Mouse (Mus musculus): Measurements from ENCODE around the gene Dnaaf5. TPM values are rescaled to one million over a fixed set of nuclear protein-coding genes. Genes with fewer than 3 reads are reported as not detected.

The Dnaaf5 gene
- polyA plus RNA-seq, 1 experiment from 2014 or later, result 3.1 TPM

DNA sequence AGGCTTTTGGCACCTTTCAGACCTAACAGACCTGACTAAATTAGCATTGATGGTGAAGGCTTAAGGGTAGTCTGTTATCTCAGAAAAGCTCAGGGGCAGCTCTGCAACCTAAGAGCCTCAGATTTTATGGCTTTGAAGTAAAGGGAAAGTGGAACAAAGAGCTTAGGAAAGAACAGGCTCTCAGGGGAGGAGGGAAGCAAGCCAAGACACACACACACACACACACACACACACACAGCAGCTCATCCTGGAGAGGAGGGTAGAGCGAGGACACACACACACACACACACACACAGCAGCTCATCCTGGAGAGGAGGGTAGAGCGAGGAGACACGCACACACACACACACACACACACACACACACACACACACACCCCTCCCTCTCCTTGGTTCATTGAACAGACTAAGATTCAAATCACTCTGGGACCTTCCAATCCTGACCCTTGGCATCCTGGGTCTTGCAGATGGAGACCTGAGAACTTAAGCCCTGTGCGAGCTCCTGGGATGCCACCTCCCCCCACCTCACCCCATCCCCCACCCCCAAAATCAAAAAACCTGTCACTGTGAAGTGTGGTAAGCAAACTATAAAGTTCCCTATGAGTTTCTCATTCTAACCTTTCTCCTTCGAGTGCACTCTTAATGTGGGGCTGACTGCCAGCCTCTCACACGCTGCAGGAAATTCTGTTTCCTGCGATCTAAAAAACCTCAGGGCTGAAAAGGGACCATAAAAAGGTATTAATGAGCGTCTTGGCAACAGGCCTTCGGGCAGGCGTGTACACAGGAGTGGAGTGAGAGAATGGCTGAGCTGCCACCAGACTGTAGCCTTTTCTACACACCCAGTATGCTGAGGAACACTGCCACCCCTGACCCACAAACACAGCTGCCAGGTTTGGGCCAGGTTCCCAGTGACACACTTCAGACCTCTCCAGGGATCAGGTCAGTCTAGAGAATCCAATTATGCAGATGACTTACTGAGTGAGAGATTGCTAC, 24.8 kb downstream of the Dnaaf5 start:
- 46% methylated on average over 8 of the region's 10 CpGs for WGBS
- Histone ChIP-seq H3K36me3 (ENCODE audit: poor library complexity, severe bottlenecking) (peaks cover 80% of the 10 kb centered on the region), H3K4me1 (peaks cover 15% of the 10 kb centered on the region), H3K9me3 (replicated peaks) (no peaks in the 10 kb centered on the region), H3K4me3 (no peak overlapping the region), H3K27me3 (no peaks in the 10 kb centered on the region), H3K9ac (no peak overlapping the region), H3K4me2 (no peak overlapping the region), H3K27ac (peak overlapping the region; percentile 17; the same call in 1 of the 2 replicates)
- ATAC-seq, result peak; percentile 75

DNA sequence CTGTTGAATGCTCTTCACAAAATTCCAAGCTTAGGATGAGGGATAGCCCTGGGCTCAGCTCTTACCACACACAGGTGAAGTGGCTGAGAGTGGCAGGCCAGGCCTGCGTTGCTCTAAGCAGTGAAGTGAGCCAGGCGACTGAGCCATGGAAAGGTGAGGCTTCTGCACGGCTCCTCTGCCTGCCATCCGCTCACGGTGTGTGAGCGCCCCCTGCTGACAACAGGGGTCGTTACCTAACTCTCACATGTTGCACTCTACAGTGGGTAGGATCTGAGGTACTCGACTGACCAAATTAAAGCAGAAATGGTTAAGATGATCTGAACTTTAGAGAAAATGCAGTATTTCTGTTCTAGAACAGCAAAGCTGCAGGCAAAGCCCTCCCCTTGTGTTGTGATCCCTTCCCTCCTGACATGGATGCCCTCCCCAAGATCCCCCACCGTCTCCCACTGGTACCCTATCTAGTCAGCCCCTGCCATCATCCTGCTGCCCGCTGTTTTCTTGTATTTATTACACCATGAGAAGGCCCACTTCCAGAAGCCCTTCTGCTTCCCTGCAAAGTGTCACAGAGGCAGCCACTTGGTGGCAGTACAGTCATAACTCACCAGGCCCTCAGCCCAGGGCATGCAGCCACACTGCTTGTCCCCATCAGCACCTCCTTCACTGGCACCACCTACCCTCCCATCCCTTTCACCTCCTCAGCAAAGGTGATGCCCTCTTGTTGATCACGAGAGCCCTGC, 29.0 kb downstream of the Dnaaf5 start:
- WGBS, result 30% methylated on average over 11 of the region's 11 CpGs
- H3K27me3 ChIP-seq, result no peaks in the 10 kb centered on the region
- no peak overlapping the region for H3K9ac ChIP-seq
- H3K4me1 ChIP-seq, result peaks cover 12% of the 10 kb centered on the region
- ATAC-seq, result peak; percentile 82
- peaks cover 82% of the 10 kb centered on the region for H3K36me3 ChIP-seq (ENCODE audit: poor library complexity, severe bottlenecking)
- no peak overlapping the region for H3K27ac ChIP-seq
- H3K4me3 ChIP-seq, result no peak overlapping the region
- H3K9me3 ChIP-seq (replicated peaks), result no peaks in the 10 kb centered on the region
- no peak overlapping the region for H3K4me2 ChIP-seq

GRCm38 (mm10) chr5:139183131-139183530, 33.1 kb downstream of the Dnaaf5 start:
- 93% methylated on average over 2 of the region's 2 CpGs for WGBS
- H3K36me3 ChIP-seq (ENCODE audit: poor library complexity, severe bottlenecking), result peaks cover 87% of the 10 kb centered on the region
- no peak overlapping the region for H3K27ac ChIP-seq
- no peak overlapping the region for H3K4me3 ChIP-seq
- H3K4me2 ChIP-seq, result no peak overlapping the region
- H3K9me3 ChIP-seq (replicated peaks), result no peaks in the 10 kb centered on the region
- H3K4me1 ChIP-seq, result no peaks in the 10 kb centered on the region
- H3K27me3 ChIP-seq, result no peaks in the 10 kb centered on the region
- no peak overlapping the region for H3K9ac ChIP-seq
- no peak for ATAC-seq

DNA sequence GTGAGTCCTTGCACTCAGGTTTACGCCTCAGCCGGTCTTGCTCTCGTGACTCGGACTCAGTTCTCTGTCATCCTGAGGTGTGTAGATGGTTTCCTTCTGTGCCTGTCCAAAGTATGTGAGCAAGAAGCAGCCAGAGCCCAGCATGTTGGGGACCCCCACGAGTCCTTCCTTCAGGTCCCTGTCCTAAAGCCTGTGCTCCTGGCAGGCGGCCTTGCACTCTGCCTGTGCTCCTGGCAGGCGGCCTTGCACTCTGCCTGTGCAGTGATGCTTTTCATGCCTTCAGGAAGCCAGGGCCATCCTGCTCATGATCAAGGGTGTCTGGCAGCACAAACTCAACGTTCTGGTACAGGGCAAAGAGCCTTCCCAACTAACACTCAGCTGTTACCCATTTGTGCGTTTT, 33.6 kb downstream of the Dnaaf5 start:
- Histone ChIP-seq H3K36me3 (ENCODE audit: poor library complexity, severe bottlenecking) (peaks cover 87% of the 10 kb centered on the region), H3K9me3 (replicated peaks) (no peaks in the 10 kb centered on the region), H3K4me1 (no peaks in the 10 kb centered on the region), H3K4me2 (no peak overlapping the region), H3K27me3 (no peaks in the 10 kb centered on the region), H3K9ac (no peak overlapping the region), H3K27ac (no peak overlapping the region), H3K4me3 (no peak overlapping the region)
- WGBS, result 93% methylated on average over 9 of the region's 9 CpGs
- ATAC-seq, result no peak

DNA sequence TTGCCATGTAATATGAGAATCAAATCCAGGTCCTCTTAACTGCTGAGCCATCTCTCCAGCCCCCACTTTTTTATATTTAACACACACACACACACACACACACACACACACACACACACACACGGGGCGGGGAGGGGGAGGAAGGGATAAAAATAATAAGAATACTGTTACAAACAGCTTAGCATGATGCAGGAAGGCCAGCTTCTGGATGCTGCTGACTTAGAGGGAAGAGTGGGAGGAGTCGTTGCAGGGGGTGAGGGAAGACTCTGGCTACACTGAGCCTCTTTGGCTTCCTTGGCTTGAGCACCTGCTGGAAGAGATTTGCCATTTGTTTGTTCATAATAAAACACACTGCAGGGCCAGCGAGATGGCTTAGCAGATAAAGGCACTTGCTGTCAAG, 34.9 kb downstream of the Dnaaf5 start:
- Histone ChIP-seq H3K4me1 (no peaks in the 10 kb centered on the region), H3K4me3 (no peak overlapping the region), H3K36me3 (ENCODE audit: poor library complexity, severe bottlenecking) (peaks cover 82% of the 10 kb centered on the region), H3K27me3 (no peaks in the 10 kb centered on the region), H3K9ac (no peak overlapping the region), H3K4me2 (no peak overlapping the region), H3K27ac (no peak overlapping the region), H3K9me3 (replicated peaks) (no peaks in the 10 kb centered on the region)
- no peak for ATAC-seq
- 93% methylated on average over 3 of the region's 4 CpGs for WGBS

DNA sequence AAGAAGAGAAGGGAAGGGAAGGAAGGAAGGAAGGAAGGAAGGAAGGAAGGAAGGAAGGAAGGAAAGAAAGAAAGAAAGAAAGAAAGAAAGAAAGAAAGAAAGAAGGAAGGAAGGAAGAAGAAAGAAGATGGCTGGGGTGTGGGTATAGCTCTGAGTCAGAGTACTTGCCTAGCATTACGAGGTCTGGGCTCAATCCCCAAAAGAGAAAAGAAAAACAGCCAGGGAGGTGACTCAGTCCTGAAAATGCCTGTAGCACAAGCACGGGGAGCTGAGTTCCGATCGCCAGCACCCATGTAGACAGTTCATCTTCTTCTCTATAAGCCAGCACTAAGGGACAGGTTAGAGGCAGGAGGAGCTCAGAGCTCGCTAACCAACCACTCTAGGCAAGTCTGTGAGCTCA, 39.7 kb downstream of the Dnaaf5 start:
- H3K27ac ChIP-seq, result no peak overlapping the region
- ATAC-seq, result no peak
- no peak overlapping the region for H3K4me2 ChIP-seq
- no peak overlapping the region for H3K4me3 ChIP-seq
- no peak overlapping the region for H3K9ac ChIP-seq
- H3K27me3 ChIP-seq, result no peaks in the 10 kb centered on the region
- H3K9me3 ChIP-seq (replicated peaks), result no peaks in the 10 kb centered on the region
- H3K4me1 ChIP-seq, result no peaks in the 10 kb centered on the region
- whole genome bisulfite sequencing, result 94% methylated on average over 5 of the region's 5 CpGs
- H3K36me3 ChIP-seq (ENCODE audit: poor library complexity, severe bottlenecking), result peaks cover 37% of the 10 kb centered on the region

DNA sequence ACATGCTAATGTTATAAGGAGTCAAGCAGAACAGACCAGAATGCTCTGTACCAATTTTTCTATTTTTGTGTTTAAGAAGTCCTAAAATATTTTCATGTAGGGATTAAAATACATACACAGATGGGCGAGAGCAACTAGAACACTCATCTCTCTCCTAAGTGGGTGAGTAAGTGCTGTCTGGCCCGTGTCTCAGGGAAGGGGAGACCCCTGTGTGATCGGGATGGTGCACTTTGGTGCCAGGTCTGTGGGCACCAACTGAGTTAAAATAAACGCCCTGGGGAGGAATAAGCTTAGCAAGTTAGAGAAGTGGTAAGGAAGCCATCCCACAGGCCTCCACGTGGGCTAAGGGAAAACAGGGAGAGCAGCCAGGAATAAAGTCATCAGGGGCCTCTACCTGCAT, 40.9 kb downstream of the Dnaaf5 start:
- no peak overlapping the region for H3K9ac ChIP-seq
- WGBS, result 81% methylated on average over 5 of the region's 5 CpGs
- H3K9me3 ChIP-seq (replicated peaks), result no peaks in the 10 kb centered on the region
- H3K4me2 ChIP-seq, result no peak overlapping the region
- H3K36me3 ChIP-seq (ENCODE audit: poor library complexity, severe bottlenecking), result peaks cover 25% of the 10 kb centered on the region
- no peaks in the 10 kb centered on the region for H3K27me3 ChIP-seq
- no peak overlapping the region for H3K27ac ChIP-seq
- H3K4me1 ChIP-seq, result no peaks in the 10 kb centered on the region
- no peak for ATAC-seq
- no peak overlapping the region for H3K4me3 ChIP-seq

DNA sequence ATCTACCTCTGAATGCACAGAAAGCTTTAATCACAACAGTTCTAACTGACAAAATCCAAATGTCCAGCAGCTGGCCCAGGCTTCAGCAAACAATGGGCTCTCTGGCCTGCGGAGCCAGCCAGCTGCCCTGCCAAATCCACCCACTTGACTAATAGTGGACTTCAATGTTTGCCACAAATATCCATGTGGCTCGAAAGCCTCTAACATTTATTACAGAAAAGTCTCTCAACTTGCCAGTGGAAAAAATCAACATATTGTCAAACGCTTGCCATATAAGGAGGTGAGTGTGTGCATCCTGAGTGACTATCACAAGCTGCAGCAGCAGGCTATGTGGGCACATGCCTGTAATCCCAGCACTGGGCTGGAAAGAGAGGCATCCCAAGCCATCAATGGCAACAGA, 48.8 kb downstream of the Dnaaf5 start:
- peaks cover 25% of the 10 kb centered on the region for H3K4me1 ChIP-seq
- no peak overlapping the region for H3K4me2 ChIP-seq
- H3K27me3 ChIP-seq, result no peaks in the 10 kb centered on the region
- H3K4me3 ChIP-seq, result no peak overlapping the region
- no peak for ATAC-seq
- no peak overlapping the region for H3K27ac ChIP-seq
- H3K36me3 ChIP-seq (ENCODE audit: poor library complexity, severe bottlenecking), result 0 out of 2 replicates have a peak, but pooled peaks cover 5% of the 10 kb centered on the region
- no peak overlapping the region for H3K9ac ChIP-seq
- H3K9me3 ChIP-seq (replicated peaks), result no peaks in the 10 kb centered on the region
- WGBS, result 90% methylated on average over 3 of the region's 3 CpGs

GRCm38 (mm10) chr5:139199636-139199994, 49.6 kb downstream of the Dnaaf5 start:
- 39% methylated on average over 2 of the region's 2 CpGs for WGBS
- Histone ChIP-seq H3K4me1 (peaks cover 28% of the 10 kb centered on the region), H3K9ac (peak overlapping the region; percentile 95), H3K4me3 (peak overlapping the region; percentile 98), H3K27me3 (no peaks in the 10 kb centered on the region), H3K36me3 (ENCODE audit: poor library complexity, severe bottlenecking) (0 out of 2 replicates have a peak, but pooled peaks cover 5% of the 10 kb centered on the region), H3K9me3 (replicated peaks) (no peaks in the 10 kb centered on the region), H3K27ac (peak overlapping the region; percentile 74), H3K4me2 (peak overlapping the region; percentile 91)
- no peak for ATAC-seq

- peak within 1 kb of the TSS; percentile 74 for H3K27ac ChIP-seq
- 0 out of 2 replicates have a peak, but pooled peaks cover 5% of the 10 kb centered on the region for H3K36me3 ChIP-seq (ENCODE audit: poor library complexity, severe bottlenecking)
- H3K9me3 ChIP-seq (replicated peaks), result no peaks in the 10 kb centered on the region
- H3K27me3 ChIP-seq, result no peaks in the 10 kb centered on the region
- H3K9ac ChIP-seq, result peak within 1 kb of the TSS; percentile 95
- peak within 1 kb of the TSS; percentile 91 for H3K4me2 ChIP-seq
- H3K4me3 ChIP-seq, result peak within 1 kb of the TSS; percentile 98
- peaks cover 33% of the 10 kb centered on the region for H3K4me1 ChIP-seq
- ATAC-seq, result peak; percentile 99
- WGBS, result under 1% methylated on average over 55 of the region's 64 CpGs
Observed at GRCm38 (mm10) chr5:139199995-139200769, 50.2 kb downstream of the Dnaaf5 start, which contains the start of gene Sun1. Gene Sun1, plus strand, starts transcription at chr5:139200637.

DNA sequence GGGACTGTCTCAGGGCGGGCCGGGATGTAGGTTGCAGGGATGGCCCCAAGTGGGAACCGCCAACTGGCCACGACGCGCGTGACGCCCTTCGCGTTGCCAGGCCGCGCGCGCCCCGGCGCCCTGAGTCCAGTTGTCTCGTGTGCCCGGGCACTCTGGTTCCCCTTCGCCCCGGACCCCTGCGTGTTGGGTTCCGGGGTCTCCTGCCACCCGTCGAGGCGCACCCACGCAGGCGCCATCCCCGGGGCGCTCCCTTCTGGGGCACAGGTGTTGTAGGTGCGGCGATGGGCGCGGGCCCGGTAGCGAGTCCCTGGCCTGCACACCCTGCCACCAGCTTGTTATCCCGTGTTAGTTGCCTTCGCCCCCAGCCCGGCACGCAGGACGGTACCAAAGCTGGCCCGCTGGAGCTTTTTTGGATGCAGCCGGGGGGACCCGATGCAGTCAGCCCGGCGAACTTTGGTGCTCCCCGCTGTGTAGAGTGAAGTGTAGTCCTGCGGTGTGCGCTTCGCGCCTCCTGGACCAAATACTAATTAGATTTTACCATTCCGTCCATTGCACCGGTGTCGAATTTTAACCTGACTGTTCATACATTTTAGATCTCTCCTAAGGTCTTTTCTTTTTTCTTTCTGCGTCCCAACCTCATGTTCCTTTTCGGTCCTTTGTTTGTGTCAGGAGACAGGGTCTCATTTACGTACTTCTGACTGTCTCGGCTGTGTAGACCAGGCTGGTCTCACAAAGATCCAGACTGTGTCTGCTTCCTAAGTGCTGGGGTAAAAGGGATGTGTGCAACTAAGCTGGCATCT, 50.9 kb downstream of the Dnaaf5 start:
- Histone ChIP-seq H3K27ac (0 out of 2 replicates have a peak overlapping the region, but pooled peaks have one; percentile 41), H3K9ac (peak overlapping the region; percentile 95), H3K9me3 (replicated peaks) (no peaks in the 10 kb centered on the region), H3K4me3 (peak overlapping the region; percentile 98), H3K36me3 (ENCODE audit: poor library complexity, severe bottlenecking) (0 out of 2 replicates have a peak, but pooled peaks cover 5% of the 10 kb centered on the region), H3K27me3 (no peaks in the 10 kb centered on the region), H3K4me1 (peaks cover 36% of the 10 kb centered on the region), H3K4me2 (peak overlapping the region; percentile 91)
- no peak; the same call in 1 of the 2 replicates for ATAC-seq
- under 1% methylated on average over 56 of the region's 57 CpGs for WGBS
